Mouse (Mus musculus) stomach, embryonic 15.5 days (tissue): ENCODE measurements at regions not wholly inside any gene's neighbourhood (a gene's known extent, or its start where the extent isn't known, plus 50 kb on each side); places are given as distances from the start of the nearest gene placed in this dataset.

Experiments
- ATAC-seq: fragments of 200-750 bp; cut with Nextera tagmentation; 2 replicates; pipeline ENCODE4 v1.8.0; 2017; ENCODE audit warnings: low read depth, moderate number of reproducible peaks, moderate TSS enrichment; ENCODE audit not compliant: insufficient read depth, low FRiP score
- H3K27ac ChIP-seq: fragments of 300-500 bp; sonication (generic); 2 replicates; pipeline ENCODE4 v1.5.1; 2015; ENCODE audit warnings: mild to moderate bottlenecking, inconsistent platforms
- H3K27me3 ChIP-seq: fragments of 300-500 bp; sonication (generic); replicated peaks from 2 replicates; pipeline ENCODE4 v1.6.1; 2015; ENCODE audit warnings: inconsistent platforms
- H3K36me3 ChIP-seq: fragments of 300-500 bp; sonication (generic); 2 replicates; pipeline ENCODE4 v1.6.1; 2015; ENCODE audit warnings: inconsistent platforms
- H3K4me1 ChIP-seq: fragments of 300-500 bp; sonication (generic); 2 replicates; pipeline ENCODE4 v1.6.1; 2015; ENCODE audit warnings: inconsistent platforms
- H3K4me2 ChIP-seq: fragments of 300-500 bp; sonication (generic); 2 replicates; pipeline ENCODE4 v1.6.1; 2015; ENCODE audit warnings: mild to moderate bottlenecking, inconsistent platforms
- H3K4me3 ChIP-seq: fragments of 300-500 bp; sonication (generic); replicated peaks from 2 replicates; pipeline ENCODE4 v1.5.1; 2015; ENCODE audit warnings: inconsistent platforms
- H3K9ac ChIP-seq: fragments of 300-500 bp; sonication (generic); 2 replicates; pipeline ENCODE4 v1.6.1; 2015; ENCODE audit warnings: inconsistent platforms
- H3K9me3 ChIP-seq: fragments of 300-500 bp; sonication (generic); 2 replicates; pipeline ENCODE4 v1.6.1; 2016; ENCODE audit warnings: inconsistent platforms
- WGBS: fragments of 180-500 bp; shearing (Covaris S2); methylation state at CpG from one replicate; pipeline ENCODE4 v1.1.7; 2015; 5-methylcytosine and 5-hydroxymethylcytosine counted together

GRCm38 (mm10) chr13:28866686-28867085, 86.8 kb downstream of the Sox4 start:
- H3K9me3 ChIP-seq = no peaks in the 10 kb centered on the region
- H3K4me3 ChIP-seq = no peak overlapping the region
- no peak for ATAC-seq
- no peaks in the 10 kb centered on the region for H3K36me3 ChIP-seq
- H3K4me2 ChIP-seq = no peak overlapping the region
- H3K9ac ChIP-seq = no peak overlapping the region
- 78% methylated on average over 3 of the region's 3 CpGs for WGBS
- H3K27ac ChIP-seq = 0 out of 2 replicates have a peak overlapping the region, but pooled peaks have one; percentile 46
- no peaks in the 10 kb centered on the region for H3K27me3 ChIP-seq
- H3K4me1 ChIP-seq = no peaks in the 10 kb centered on the region; the same call in 1 of the 2 replicates

GRCm38 (mm10) chr13:28860601-28861000, 92.9 kb downstream of the Sox4 start:
- no peaks in the 10 kb centered on the region for H3K36me3 ChIP-seq
- no peak overlapping the region for H3K9ac ChIP-seq
- no peaks in the 10 kb centered on the region for H3K27me3 ChIP-seq
- H3K4me1 ChIP-seq = no peaks in the 10 kb centered on the region
- 75% methylated on average over 2 of the region's 2 CpGs for WGBS
- H3K4me2 ChIP-seq = no peak overlapping the region
- no peak overlapping the region for H3K27ac ChIP-seq
- H3K9me3 ChIP-seq = no peaks in the 10 kb centered on the region
- no peak overlapping the region for H3K4me3 ChIP-seq
- ATAC-seq = no peak

- Histone ChIP-seq H3K36me3 (no peaks in the 10 kb centered on the region), H3K9ac (no peak overlapping the region), H3K4me2 (no peak overlapping the region), H3K27me3 (no peaks in the 10 kb centered on the region), H3K9me3 (no peaks in the 10 kb centered on the region), H3K4me3 (no peak overlapping the region), H3K4me1 (no peaks in the 10 kb centered on the region), H3K27ac (no peak overlapping the region)
- no peak for ATAC-seq
- WGBS = 50% methylated on average over 11 of the region's 11 CpGs
Observed at GRCm38 (mm10) chr13:28859829-28860427, 93.6 kb downstream of the Sox4 start.

GRCm38 (mm10) chr13:28858001-28858400, 95.5 kb downstream of the Sox4 start:
- Histone ChIP-seq H3K4me1 (no peaks in the 10 kb centered on the region), H3K4me3 (no peak overlapping the region), H3K36me3 (no peaks in the 10 kb centered on the region), H3K9me3 (no peaks in the 10 kb centered on the region), H3K27me3 (no peaks in the 10 kb centered on the region), H3K4me2 (no peak overlapping the region), H3K27ac (no peak overlapping the region), H3K9ac (no peak overlapping the region)
- no peak for ATAC-seq
- WGBS = 85% methylated on average over 6 of the region's 6 CpGs

- Histone ChIP-seq H3K9ac (no peak overlapping the region), H3K4me1 (no peaks in the 10 kb centered on the region), H3K9me3 (no peaks in the 10 kb centered on the region), H3K4me3 (no peak overlapping the region), H3K4me2 (no peak overlapping the region), H3K27me3 (no peaks in the 10 kb centered on the region), H3K36me3 (no peaks in the 10 kb centered on the region), H3K27ac (no peak overlapping the region)
- 84% methylated on average over 6 of the region's 6 CpGs for WGBS
- no peak for ATAC-seq
Observed at GRCm38 (mm10) chr13:28857201-28857600, 96.3 kb downstream of the Sox4 start.

- Histone ChIP-seq H3K9ac (no peak overlapping the region), H3K4me2 (no peak overlapping the region), H3K36me3 (no peaks in the 10 kb centered on the region), H3K27ac (no peak overlapping the region), H3K9me3 (no peaks in the 10 kb centered on the region), H3K4me3 (no peak overlapping the region), H3K27me3 (no peaks in the 10 kb centered on the region), H3K4me1 (no peaks in the 10 kb centered on the region)
- no peak for ATAC-seq
- 62% methylated on average over 4 of the region's 4 CpGs for WGBS
Observed at GRCm38 (mm10) chr13:28856472-28856871, 97.0 kb downstream of the Sox4 start.

GRCm38 (mm10) chr13:28854247-28854646, 99.3 kb downstream of the Sox4 start:
- 0 out of 2 replicates have a peak, but pooled peaks have one; percentile 27 for ATAC-seq
- Histone ChIP-seq H3K4me3 (no peak overlapping the region), H3K36me3 (no peaks in the 10 kb centered on the region), H3K27me3 (no peaks in the 10 kb centered on the region), H3K4me1 (no peaks in the 10 kb centered on the region), H3K9me3 (no peaks in the 10 kb centered on the region), H3K4me2 (no peak overlapping the region), H3K27ac (no peak overlapping the region), H3K9ac (no peak overlapping the region)
- WGBS = 72% methylated on average over 9 of the region's 9 CpGs

GRCm38 (mm10) chr13:28848305-28848704, 105.2 kb downstream of the Sox4 start:
- H3K27ac ChIP-seq = no peak overlapping the region
- no peaks in the 10 kb centered on the region for H3K4me1 ChIP-seq
- WGBS = 83% methylated on average over 5 of the region's 5 CpGs
- H3K27me3 ChIP-seq = no peaks in the 10 kb centered on the region
- no peak overlapping the region for H3K4me2 ChIP-seq
- no peaks in the 10 kb centered on the region for H3K36me3 ChIP-seq
- H3K9me3 ChIP-seq = no peaks in the 10 kb centered on the region
- ATAC-seq = no peak
- no peak overlapping the region for H3K9ac ChIP-seq
- H3K4me3 ChIP-seq = no peak overlapping the region

- 59% methylated on average over 3 of the region's 3 CpGs for WGBS
- ATAC-seq = no peak
- no peaks in the 10 kb centered on the region for H3K9me3 ChIP-seq
- H3K27ac ChIP-seq = no peak overlapping the region
- H3K4me3 ChIP-seq = no peak overlapping the region
- H3K4me1 ChIP-seq = no peaks in the 10 kb centered on the region
- H3K36me3 ChIP-seq = no peaks in the 10 kb centered on the region
- no peak overlapping the region for H3K4me2 ChIP-seq
- no peaks in the 10 kb centered on the region for H3K27me3 ChIP-seq
- no peak overlapping the region for H3K9ac ChIP-seq
Observed at GRCm38 (mm10) chr13:28847478-28847877, 106.0 kb downstream of the Sox4 start.

GRCm38 (mm10) chr13:28844495-28844894, 109.0 kb downstream of the Sox4 start:
- WGBS = 83% methylated on average over 3 of the region's 3 CpGs
- H3K9me3 ChIP-seq = no peaks in the 10 kb centered on the region
- no peak overlapping the region for H3K27ac ChIP-seq
- H3K27me3 ChIP-seq = no peaks in the 10 kb centered on the region
- no peak overlapping the region for H3K4me3 ChIP-seq
- H3K4me2 ChIP-seq = no peak overlapping the region
- no peak overlapping the region for H3K9ac ChIP-seq
- no peaks in the 10 kb centered on the region for H3K4me1 ChIP-seq
- ATAC-seq = no peak
- no peaks in the 10 kb centered on the region for H3K36me3 ChIP-seq

- H3K36me3 ChIP-seq = no peaks in the 10 kb centered on the region
- ATAC-seq = no peak
- no peak overlapping the region for H3K4me3 ChIP-seq
- no peaks in the 10 kb centered on the region for H3K27me3 ChIP-seq
- H3K9me3 ChIP-seq = no peaks in the 10 kb centered on the region
- H3K4me2 ChIP-seq = no peak overlapping the region
- H3K4me1 ChIP-seq = no peaks in the 10 kb centered on the region
- 61% methylated on average over 3 of the region's 3 CpGs for WGBS
- no peak overlapping the region for H3K27ac ChIP-seq
- no peak overlapping the region for H3K9ac ChIP-seq
Observed at GRCm38 (mm10) chr13:28842811-28843210, 110.7 kb downstream of the Sox4 start.

GRCm38 (mm10) chr13:28840142-28840541, 113.4 kb downstream of the Sox4 start:
- Histone ChIP-seq H3K27ac (no peak overlapping the region), H3K4me2 (no peak overlapping the region), H3K4me3 (no peak overlapping the region), H3K36me3 (no peaks in the 10 kb centered on the region), H3K9ac (no peak overlapping the region), H3K4me1 (no peaks in the 10 kb centered on the region), H3K27me3 (no peaks in the 10 kb centered on the region), H3K9me3 (no peaks in the 10 kb centered on the region)
- WGBS = 68% methylated on average over 5 of the region's 5 CpGs
- ATAC-seq = no peak

GRCm38 (mm10) chr13:28839084-28839483, 114.4 kb downstream of the Sox4 start:
- H3K9me3 ChIP-seq = no peaks in the 10 kb centered on the region
- 19% methylated on average over 6 of the region's 6 CpGs for WGBS
- no peak overlapping the region for H3K9ac ChIP-seq
- H3K4me3 ChIP-seq = no peak overlapping the region
- no peak for ATAC-seq
- no peak overlapping the region for H3K27ac ChIP-seq
- no peak overlapping the region for H3K4me2 ChIP-seq
- no peaks in the 10 kb centered on the region for H3K36me3 ChIP-seq
- H3K27me3 ChIP-seq = no peaks in the 10 kb centered on the region
- no peaks in the 10 kb centered on the region for H3K4me1 ChIP-seq
